Mouse (Mus musculus) heart, embryonic 16.5 days (tissue): ENCODE data around the gene Prdm13. TPM values are rescaled to one million over a fixed set of nuclear protein-coding genes. Genes with fewer than 3 reads are reported as not detected.

Experiments used
- ATAC-seq: fragments of 200-750 bp; cut with Nextera tagmentation; replicated peaks from 2 replicates; pipeline ENCODE4 v1.8.0; 2017; ENCODE audit warnings: moderate number of reproducible peaks; ENCODE audit not compliant: insufficient read depth, low FRiP score; ENCODE audit errors: extremely low read depth
- H3K27ac ChIP-seq: fragments of 300-500 bp; sonication (generic); 2 replicates; pipeline ENCODE4 v1.5.1; 2014; ENCODE audit warnings: mild to moderate bottlenecking, low read length, control low read depth, moderate library complexity
- H3K27me3 ChIP-seq: fragments of 300-500 bp; sonication (generic); 2 replicates; pipeline ENCODE4 v1.6.1; 2014; ENCODE audit warnings: low read length, mixed read lengths; ENCODE audit not compliant: control insufficient read depth, insufficient read depth
- H3K36me3 ChIP-seq: fragments of 300-500 bp; sonication (generic); 2 replicates; pipeline ENCODE4 v1.6.1; 2014; ENCODE audit not compliant: control insufficient read depth, insufficient read depth
- H3K4me1 ChIP-seq: fragments of 300-500 bp; sonication (generic); 2 replicates; pipeline ENCODE4 v1.6.1; 2014; ENCODE audit warnings: low read length, mixed read lengths; ENCODE audit not compliant: control insufficient read depth, insufficient read depth
- H3K4me2 ChIP-seq: fragments of 300-500 bp; sonication (generic); 2 replicates; pipeline ENCODE4 v1.6.1; 2014; ENCODE audit warnings: low read depth, mild to moderate bottlenecking, control low read depth, low read length
- H3K4me3 ChIP-seq: fragments of 300-500 bp; sonication (generic); 2 replicates; pipeline ENCODE4 v1.5.1; 2014; ENCODE audit warnings: mild to moderate bottlenecking, control low read depth, low read length
- H3K9ac ChIP-seq: fragments of 300-500 bp; sonication (generic); 2 replicates; pipeline ENCODE4 v1.6.1; 2014; ENCODE audit warnings: low read length, control low read depth
- H3K9me3 ChIP-seq: fragments of 300-500 bp; sonication (generic); replicated peaks from 2 replicates; pipeline ENCODE4 v1.6.1; 2016; ENCODE audit warnings: low read length; ENCODE audit not compliant: control insufficient read depth
- WGBS: fragments of 180-500 bp; shearing (Covaris S2); extraction: QIAGEN DNeasy Blood & Tissue Kit; methylation state at CpG from one replicate; pipeline ENCODE4 v1.1.7; 2014; 5-methylcytosine and 5-hydroxymethylcytosine counted together
- polyA plus RNA-seq: library from polyadenylated mRNA; unstranded; fragments of >200 nt; fragmentation: Nextera tagmentation; extraction: Ambion mirVana; gene quantifications from 2 replicates; pipeline ENCODE4 v1.2.1, GENCODE M21; 2015

The Prdm13 gene
- polyA plus RNA-seq, 1 experiment from 2014 or later: not detected

DNA sequence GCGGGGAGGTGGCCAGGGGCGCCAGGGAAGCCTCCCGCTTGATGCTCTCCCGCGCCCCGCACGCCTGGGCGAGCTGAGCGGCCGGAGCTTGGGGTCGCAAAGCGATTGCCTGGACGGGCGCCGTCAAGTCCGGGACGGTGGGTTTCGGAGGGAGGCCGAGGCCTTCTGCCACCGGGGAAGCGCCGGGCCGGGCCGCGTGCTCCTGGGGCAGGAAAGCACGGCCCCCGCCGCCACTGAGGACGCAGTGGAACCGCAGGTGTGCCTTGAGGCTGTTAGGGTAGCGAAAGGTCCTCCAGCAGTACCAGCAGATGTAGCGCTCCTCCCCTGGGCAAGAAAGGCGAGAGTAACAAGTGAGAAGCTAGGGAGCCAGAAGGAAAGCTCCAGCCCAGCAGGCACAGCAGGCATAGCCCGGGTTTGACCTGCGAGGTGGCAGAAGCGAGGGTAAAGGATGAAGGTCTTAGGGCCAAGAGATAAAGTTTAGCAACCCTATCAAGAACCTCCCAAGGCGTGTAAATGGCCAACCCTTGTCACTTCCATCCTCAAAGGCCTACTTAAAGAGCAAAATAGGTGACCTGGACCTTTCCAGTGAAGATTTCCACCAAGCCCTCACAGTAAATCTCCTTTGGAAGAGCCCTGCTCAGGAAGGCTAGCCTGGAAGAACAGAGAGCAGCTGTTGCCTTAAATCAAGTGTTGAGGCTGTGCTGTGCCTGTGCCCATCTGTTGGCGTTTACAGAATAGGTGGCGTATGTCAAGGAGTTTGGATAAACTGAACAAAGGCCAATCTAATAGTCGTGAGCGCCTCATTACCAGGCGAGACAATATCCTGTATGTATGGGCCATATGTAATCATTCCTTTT is 5.9 kb downstream of the Prdm13 start:
- H3K4me2 ChIP-seq: peak overlapping the region; percentile 66
- WGBS: 4% methylated on average over 40 of the region's 42 CpGs

GRCm38 (mm10) chr4:21678975-21679623 is 6.7 kb downstream of the Prdm13 start:
- WGBS: 1% methylated on average over 55 of the region's 79 CpGs
- Histone ChIP-seq H3K4me1 (peaks cover 11% of the 10 kb centered on the region), H3K4me2 (peak overlapping the region; percentile 66), H3K9ac (no peak overlapping the region), H3K9me3 (no peaks in the 10 kb centered on the region), H3K36me3 (no peaks in the 10 kb centered on the region), H3K27me3 (peaks cover 91% of the 10 kb centered on the region), H3K4me3 (peak overlapping the region; percentile 54), H3K27ac (no peak overlapping the region)
- peak; percentile 55 for ATAC-seq

More for the DNA sequence above, 5.9 kb downstream of the Prdm13 start:
- H3K9ac ChIP-seq: no peak overlapping the region
- H3K27me3 ChIP-seq: peaks cover 91% of the 10 kb centered on the region
- no peaks in the 10 kb centered on the region for H3K9me3 ChIP-seq
- H3K4me1 ChIP-seq: peaks cover 11% of the 10 kb centered on the region
- H3K27ac ChIP-seq: no peak overlapping the region
- H3K36me3 ChIP-seq: no peaks in the 10 kb centered on the region
- no peak for ATAC-seq
- H3K4me3 ChIP-seq: peak overlapping the region; percentile 54

GRCm38 (mm10) chr4:21678101-21678974 is 7.4 kb downstream of the Prdm13 start:
- no peaks in the 10 kb centered on the region for H3K9me3 ChIP-seq
- no peaks in the 10 kb centered on the region for H3K36me3 ChIP-seq
- no peak overlapping the region for H3K27ac ChIP-seq
- 0 out of 2 replicates have a peak, but pooled peaks have one; percentile 28 for ATAC-seq
- no peak overlapping the region for H3K9ac ChIP-seq
- H3K4me3 ChIP-seq: peak overlapping the region; percentile 54
- H3K4me2 ChIP-seq: peak overlapping the region; percentile 66
- H3K27me3 ChIP-seq: peaks cover 88% of the 10 kb centered on the region
- WGBS: under 1% methylated on average over 78 of the region's 84 CpGs
- H3K4me1 ChIP-seq: peaks cover 11% of the 10 kb centered on the region

DNA sequence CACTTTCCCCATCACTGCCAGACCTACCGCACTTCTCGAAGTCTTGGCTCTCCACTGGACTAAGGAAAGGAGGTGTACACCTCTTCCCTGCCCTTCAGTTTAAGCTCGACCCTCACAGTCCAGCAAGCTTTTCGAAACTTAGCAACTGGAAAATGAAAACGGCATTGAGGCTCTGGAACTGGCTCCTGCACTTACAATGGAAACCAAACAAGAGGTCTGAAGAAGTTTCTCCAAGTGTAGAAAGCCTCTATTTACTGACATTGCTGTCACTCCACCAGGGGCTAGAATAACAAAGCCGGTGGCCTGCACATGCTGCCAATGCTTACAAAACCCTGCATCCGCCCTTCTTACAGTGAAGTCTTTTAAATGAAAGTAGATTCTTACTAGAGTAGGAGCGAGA is 11.1 kb downstream of the Prdm13 start:
- H3K27ac ChIP-seq: no peak overlapping the region
- no peak overlapping the region for H3K9ac ChIP-seq
- peaks cover 11% of the 10 kb centered on the region for H3K4me1 ChIP-seq
- no peak overlapping the region for H3K4me3 ChIP-seq
- H3K4me2 ChIP-seq: no peak overlapping the region
- 8% methylated on average over 8 of the region's 8 CpGs for WGBS
- peaks cover 64% of the 10 kb centered on the region for H3K27me3 ChIP-seq
- H3K36me3 ChIP-seq: no peaks in the 10 kb centered on the region
- no peaks in the 10 kb centered on the region for H3K9me3 ChIP-seq
- ATAC-seq: no peak

GRCm38 (mm10) chr4:21674042-21674441 is 11.7 kb downstream of the Prdm13 start:
- H3K9me3 ChIP-seq: no peaks in the 10 kb centered on the region
- no peak overlapping the region for H3K4me2 ChIP-seq
- no peak overlapping the region for H3K9ac ChIP-seq
- H3K27me3 ChIP-seq: peaks cover 58% of the 10 kb centered on the region
- H3K27ac ChIP-seq: no peak overlapping the region
- no peak overlapping the region for H3K4me3 ChIP-seq
- H3K4me1 ChIP-seq: peaks cover 10% of the 10 kb centered on the region
- no peak for ATAC-seq
- no peaks in the 10 kb centered on the region for H3K36me3 ChIP-seq
- WGBS: 2% methylated on average over 17 of the region's 17 CpGs

DNA sequence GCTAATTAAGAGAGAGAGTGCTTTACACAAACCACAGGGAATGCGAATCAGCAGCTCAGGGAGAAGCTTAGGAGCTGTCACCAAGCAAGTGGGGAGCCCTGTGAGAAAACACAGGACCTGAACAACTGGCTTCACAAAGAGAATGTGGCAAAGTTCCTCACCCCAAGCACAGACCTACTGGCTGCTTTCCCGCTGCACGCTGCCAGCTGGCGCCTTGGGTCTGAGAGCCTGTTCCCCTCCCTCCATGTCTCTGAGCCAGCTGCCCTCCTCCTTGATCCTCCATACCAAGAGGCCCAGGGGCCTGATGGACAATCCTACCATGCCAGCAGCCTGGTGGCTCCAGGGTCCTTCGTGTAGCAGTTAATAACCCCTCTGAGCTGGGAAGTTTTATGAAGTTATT is 19.8 kb downstream of the Prdm13 start:
- no peaks in the 10 kb centered on the region for H3K27me3 ChIP-seq
- H3K9ac ChIP-seq: no peak overlapping the region
- no peaks in the 10 kb centered on the region for H3K4me1 ChIP-seq
- 7% methylated on average over 5 of the region's 5 CpGs for WGBS
- H3K4me3 ChIP-seq: no peak overlapping the region
- H3K4me2 ChIP-seq: no peak overlapping the region
- H3K27ac ChIP-seq: no peak overlapping the region
- ATAC-seq: peak; percentile 55; the same call in 1 of the 2 replicates
- no peaks in the 10 kb centered on the region for H3K9me3 ChIP-seq
- H3K36me3 ChIP-seq: no peaks in the 10 kb centered on the region

- Histone ChIP-seq H3K4me2 (no peak overlapping the region), H3K4me3 (no peak overlapping the region), H3K9me3 (no peaks in the 10 kb centered on the region), H3K36me3 (no peaks in the 10 kb centered on the region), H3K27me3 (no peaks in the 10 kb centered on the region), H3K27ac (no peak overlapping the region), H3K9ac (no peak overlapping the region), H3K4me1 (no peaks in the 10 kb centered on the region)
- ATAC-seq: no peak
- WGBS: 48% methylated on average over 3 of the region's 3 CpGs
These were observed 27.6 kb downstream of the Prdm13 start for GRCm38 (mm10) chr4:21658184-21658583.

DNA sequence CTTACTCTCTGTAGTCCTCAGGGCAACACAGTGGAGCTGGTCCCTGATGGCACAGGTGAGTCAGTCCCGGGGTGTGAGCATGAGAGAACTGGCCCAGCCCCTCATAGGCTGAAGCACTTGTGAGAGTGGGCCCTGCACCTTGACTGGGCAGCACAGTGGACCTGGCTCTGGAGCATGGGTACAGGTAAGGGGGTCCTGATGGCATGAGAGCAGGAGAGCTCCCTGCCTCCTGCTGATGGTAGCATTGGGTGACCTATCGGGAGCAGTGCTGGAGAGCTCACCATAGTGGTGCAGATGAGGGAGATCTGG is 56.5 kb downstream of the Prdm13 start:
- Histone ChIP-seq H3K9ac (no peak overlapping the region), H3K27ac (no peak overlapping the region), H3K9me3 (no peaks in the 10 kb centered on the region), H3K4me1 (no peaks in the 10 kb centered on the region), H3K4me3 (no peak overlapping the region), H3K27me3 (no peaks in the 10 kb centered on the region), H3K36me3 (no peaks in the 10 kb centered on the region), H3K4me2 (no peak overlapping the region)
- 62% methylated on average over 2 of the region's 2 CpGs for WGBS
- ATAC-seq: no peak
